Comparison of ENCODE assay signal across 8 mouse cellular contexts in genomic region chr1:52578298-52579056, GRCm38 (mm10). TPM values are rescaled to one million over a fixed set of nuclear protein-coding genes. Genes with fewer than 3 reads are reported as not detected.
DNase-seq lines count a peak whose midpoint lies in the region; ATAC-seq lines count a peak whose summit lies in the region.

No protein-coding gene starts in this region.

- H3K36me3 ChIP-seq in midbrain, embryonic 10.5 days, result no peaks in the 10 kb centered on the region
- no peaks in the 10 kb centered on the region for H3K36me3 ChIP-seq in midbrain, embryonic 13.5 days
- H3K36me3 ChIP-seq in embryonic facial prominence, embryonic 10.5 days (replicated peaks), result no peaks in the 10 kb centered on the region
- H3K36me3 ChIP-seq in splenic B cell, adult 2 months (ENCODE audit: control insufficient read depth, insufficient read depth, low read length, poor library complexity, severe bottlenecking), result no peaks in the 10 kb centered on the region

- intact Hi-C loops in left cerebral cortex, postnatal 36 days (cut with DNase I), result no loop called here

- H3K4me3 ChIP-seq in midbrain, embryonic 10.5 days, result no peak overlapping the region
- no peak overlapping the region for H3K4me3 ChIP-seq in midbrain, embryonic 13.5 days (replicated peaks)
- H3K4me3 ChIP-seq in embryonic facial prominence, embryonic 10.5 days, result no peak overlapping the region

- 0 out of 2 replicates have a peak overlapping the region, but pooled peaks have one; percentile 38 for H3K27ac ChIP-seq in midbrain, embryonic 10.5 days (replicated peaks)
- H3K27ac ChIP-seq in midbrain, embryonic 13.5 days, result no peak overlapping the region
- peak overlapping the region; percentile 59 for H3K27ac ChIP-seq in embryonic facial prominence, embryonic 10.5 days (replicated peaks)

- no peaks in the 10 kb centered on the region for H3K9me3 ChIP-seq in midbrain, embryonic 10.5 days (replicated peaks)
- H3K9me3 ChIP-seq in midbrain, embryonic 13.5 days, result no peaks in the 10 kb centered on the region
- no peaks in the 10 kb centered on the region for H3K9me3 ChIP-seq in embryonic facial prominence, embryonic 10.5 days

- no peak for ATAC-seq in midbrain, embryonic 13.5 days
- ATAC-seq in megakaryocyte progenitor cell, adult 5-6 weeks (replicated peaks; ENCODE audit: poor library complexity), result peak; percentile 91

- 59% methylated on average over 5 of the region's 5 CpGs for WGBS in midbrain, embryonic 10.5 days
- 61% methylated on average over 5 of the region's 5 CpGs for WGBS in midbrain, embryonic 13.5 days
- 39% methylated on average over 5 of the region's 5 CpGs for WGBS in embryonic facial prominence, embryonic 10.5 days

- peaks cover 4% of the 10 kb centered on the region; the same call in 1 of the 2 replicates for H3K4me1 ChIP-seq in midbrain, embryonic 10.5 days
- H3K4me1 ChIP-seq in midbrain, embryonic 13.5 days (replicated peaks), result no peaks in the 10 kb centered on the region
- H3K4me1 ChIP-seq in embryonic facial prominence, embryonic 10.5 days, result peaks cover 12% of the 10 kb centered on the region

- no peaks in the 10 kb centered on the region for H3K27me3 ChIP-seq in midbrain, embryonic 10.5 days (ENCODE audit: low read depth, poor library complexity, severe bottlenecking)
- no peaks in the 10 kb centered on the region for H3K27me3 ChIP-seq in midbrain, embryonic 13.5 days
- no peaks in the 10 kb centered on the region for H3K27me3 ChIP-seq in embryonic facial prominence, embryonic 10.5 days (replicated peaks; ENCODE audit: low read depth, poor library complexity, severe bottlenecking)
- H3K27me3 ChIP-seq in splenic B cell, adult 2 months (ENCODE audit: control insufficient read depth, insufficient read depth, low read length, poor library complexity, severe bottlenecking), result no peaks in the 10 kb centered on the region

- no peak overlapping the region for H3K9ac ChIP-seq in midbrain, embryonic 13.5 days (replicated peaks)

- H3K4me2 ChIP-seq in midbrain, embryonic 13.5 days (replicated peaks), result no peak overlapping the region

- DNase-seq in midbrain, embryonic 10.5 days (ENCODE audit: low spot score), result no peak
- peak; percentile 36 for DNase-seq in embryonic facial prominence, embryonic 10.5 days (ENCODE audit: low spot score)
- DNase-seq in heart, postnatal 4 days, result peak; percentile 23
- peak; percentile 43 to 46 for DNase-seq in left cerebral cortex, postnatal 36 days (ENCODE audit: low spot score in 2 of 2)
- DNase-seq in splenic B cell, adult 2 months (ENCODE audit: low read depth, low spot score), result peak; percentile 52
- DNase-seq in cerebellum, postnatal 25 days, result no peak

RNA-seq across cellular contexts. Expression of gene Nemp2, which starts 52.0 kb away (rescaled TPM):
- 8.7 and 9.8 TPM in 2 replicates for polyA plus RNA-seq in midbrain, embryonic 10.5 days (2016; fragmentation: Nextera tagmentation; extraction: Ambion mirVana)
- 7.7 and 8.0 TPM in 2 replicates for polyA plus RNA-seq in midbrain, embryonic 13.5 days (2015; fragmentation: Nextera tagmentation; extraction: Ambion mirVana)
- polyA plus RNA-seq in embryonic facial prominence, embryonic 10.5 days (2016; fragmentation: Nextera tagmentation; extraction: Ambion mirVana), result 9.3 and 9.4 TPM in 2 replicates
- total RNA-seq in heart, postnatal 4 days (2021), result 1 to 10 TPM; 4.6 to 4.9 TPM
- 1 to 10 TPM; 3.3 to 5.3 TPM for total RNA-seq in left cerebral cortex, postnatal 36 days (2021)
- total RNA-seq in megakaryocyte progenitor cell, adult 5-6 weeks (2015), result 10.4 and 11.1 TPM in 2 replicates
- 6.5 and 11.2 TPM in 2 replicates for total RNA-seq in megakaryocyte progenitor cell, adult 5-6 weeks (2017)

Comparison
In these comparisons a context has a peak if more than half of its experiments do, and no peak if none do; other contexts are left out.
1. DNase-seq: peak in embryonic facial prominence, embryonic 10.5 days (single experiment), heart, postnatal 4 days (single experiment), left cerebral cortex, postnatal 36 days (2 of 2) and splenic B cell, adult 2 months (single experiment); none in midbrain, embryonic 10.5 days (single experiment) and cerebellum, postnatal 25 days (0 of 2).